Mouse (Mus musculus) olfactory bulb, adult 2 months (tissue): ENCODE measurements around the gene Fam129b.

Experiments
- CTCF ChIP-seq: fragments of 200-500 bp; IDR thresholded peaks from 2 replicates; pipeline ENCODE4 v1.5.1; 2012; ENCODE audit warnings: low read depth, mild to moderate bottlenecking, low read length, moderate library complexity; ENCODE audit not compliant: insufficient read depth
- POLR2A ChIP-seq: fragments of 200-500 bp; IDR thresholded peaks from 2 replicates; pipeline ENCODE4 v1.6.1; 2012; ENCODE audit warnings: mild to moderate bottlenecking, low read depth, low read length, moderate library complexity; ENCODE audit not compliant: insufficient read depth

GRCm38 (mm10) chr2:32968024-32968614, 92.2 kb downstream of the Fam129b start:
- no peak for TF ChIP-seq POLR2A
- TF ChIP-seq CTCF: no peak
